Mouse (Mus musculus) stomach, postnatal 0 days (tissue): Measurements from ENCODE around the gene Tbc1d14.

Experiments
- CTCF ChIP-seq: IDR thresholded peaks from 2 replicates; pipeline ENCODE4 v1.5.1; 2016; ENCODE audit warnings: antibody characterized with exemption, low read depth, mild to moderate bottlenecking, moderate library complexity
- EP300 ChIP-seq: optimal IDR thresholded peaks from 2 replicates; pipeline ENCODE3; 2016; ENCODE audit warnings: antibody characterized with exemption

- TF ChIP-seq CTCF (no peak), EP300 (no peak)
Measured at GRCm38 (mm10) chr5:36522782-36523181, 70.3 kb downstream of the Tbc1d14 start.
